Mouse (Mus musculus) lung, adult 18-20 months (tissue): ENCODE measurements at regions not wholly inside any gene's neighbourhood (a gene's known extent, or its start where the extent isn't known, plus 50 kb on each side); places are given as distances from the start of the nearest gene placed in this dataset.

ENCODE experiments used
- DNase-seq, 2 experiments: peaks; one replicate each; pipeline ENCODE4 v3.0.0; 2022; ENCODE audit warnings: mixed read lengths in 2 of 2

DNA sequence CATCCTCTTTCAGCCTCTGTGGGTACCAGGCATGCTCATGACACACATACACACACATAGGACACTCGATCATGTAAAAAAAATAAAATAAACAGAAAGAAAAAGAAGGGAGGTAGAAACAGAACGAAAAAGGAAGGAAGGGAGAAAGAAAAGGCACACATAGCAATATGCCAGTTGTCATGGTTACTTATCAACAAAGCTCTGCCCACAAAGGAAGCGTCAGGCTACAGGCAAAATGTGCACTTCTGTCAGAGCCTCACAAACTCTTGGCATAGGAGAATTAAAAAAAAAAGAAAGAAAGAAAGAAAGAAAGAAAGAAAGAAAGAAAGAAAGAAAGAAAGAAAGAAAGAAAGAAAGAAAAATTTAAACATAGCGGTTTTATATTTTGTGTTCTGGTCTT, 56.9 kb upstream of the Sox2 start:
- DNase-seq = no peak

DNA sequence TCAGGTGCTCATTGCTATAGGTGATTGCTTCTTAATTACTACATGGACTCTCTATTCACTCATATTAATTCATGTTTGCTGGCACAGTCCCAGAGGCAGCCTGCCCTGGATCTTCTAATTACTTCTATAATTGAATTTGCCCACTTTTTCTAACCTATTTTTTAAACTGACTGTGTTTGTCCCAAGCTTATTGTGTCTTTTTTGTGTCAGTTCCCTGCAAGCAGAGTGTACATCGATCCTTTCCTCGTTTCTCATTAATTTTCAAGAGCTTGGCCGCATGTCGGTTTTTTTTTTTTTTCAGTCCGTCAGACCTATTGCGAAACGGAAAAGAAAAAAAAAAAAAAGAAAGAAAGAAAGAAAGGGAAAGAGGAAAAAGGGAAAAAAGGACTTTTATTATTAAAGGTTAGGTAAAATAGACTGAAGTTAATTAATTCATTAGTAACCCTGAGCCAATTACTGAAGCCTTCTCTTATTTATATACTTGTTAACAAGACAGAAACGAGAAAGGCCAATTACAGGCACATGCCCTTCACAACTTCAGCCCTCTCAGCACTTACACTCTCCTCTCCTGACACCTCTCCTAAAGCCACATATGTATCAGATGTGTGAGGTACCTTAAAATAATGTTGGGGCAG, 72.2 kb upstream of the Sox2 start:
- DNase-seq = no peak

DNA sequence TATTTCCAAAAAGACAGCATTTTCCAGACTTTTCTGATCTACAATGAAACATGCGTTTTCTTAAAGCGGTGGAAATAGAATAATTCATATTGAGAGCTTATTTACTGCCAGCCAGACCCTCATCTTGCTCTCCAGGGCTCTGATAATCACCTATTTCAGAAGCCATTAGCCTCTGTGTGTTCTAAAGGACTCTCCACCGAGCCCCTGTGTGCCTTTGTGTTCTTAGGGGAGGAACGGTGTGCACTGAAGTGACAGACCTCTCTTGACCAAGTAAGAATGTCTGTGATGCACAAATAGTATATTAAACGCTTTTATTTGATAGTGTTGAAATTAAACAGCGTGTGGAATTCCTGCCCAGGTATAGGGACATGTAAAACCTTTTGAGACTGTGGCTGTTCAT, 73.1 kb upstream of the Sox2 start:
- DNase-seq = no peak

DNA sequence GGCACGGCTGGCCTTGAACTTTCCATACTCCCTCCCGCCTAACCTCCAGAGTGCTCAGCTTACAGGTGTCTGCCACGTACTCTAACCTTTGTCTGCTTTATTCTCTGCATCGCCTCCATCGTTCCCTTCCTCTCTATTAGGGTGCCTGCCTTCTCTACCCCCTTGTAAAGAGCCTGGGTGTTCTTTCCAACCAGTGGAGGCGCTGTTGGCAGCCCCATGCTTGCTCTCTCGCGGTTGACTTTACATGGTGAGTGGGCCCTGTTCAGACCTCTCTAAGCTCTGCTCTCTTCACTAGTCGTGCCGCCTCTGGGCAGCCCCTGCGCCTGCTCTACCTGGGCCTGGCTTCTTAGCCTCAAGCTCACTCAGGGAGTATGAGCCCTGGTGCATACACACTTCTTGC, 74.0 kb upstream of the Sox2 start:
- DNase-seq = no peak

DNA sequence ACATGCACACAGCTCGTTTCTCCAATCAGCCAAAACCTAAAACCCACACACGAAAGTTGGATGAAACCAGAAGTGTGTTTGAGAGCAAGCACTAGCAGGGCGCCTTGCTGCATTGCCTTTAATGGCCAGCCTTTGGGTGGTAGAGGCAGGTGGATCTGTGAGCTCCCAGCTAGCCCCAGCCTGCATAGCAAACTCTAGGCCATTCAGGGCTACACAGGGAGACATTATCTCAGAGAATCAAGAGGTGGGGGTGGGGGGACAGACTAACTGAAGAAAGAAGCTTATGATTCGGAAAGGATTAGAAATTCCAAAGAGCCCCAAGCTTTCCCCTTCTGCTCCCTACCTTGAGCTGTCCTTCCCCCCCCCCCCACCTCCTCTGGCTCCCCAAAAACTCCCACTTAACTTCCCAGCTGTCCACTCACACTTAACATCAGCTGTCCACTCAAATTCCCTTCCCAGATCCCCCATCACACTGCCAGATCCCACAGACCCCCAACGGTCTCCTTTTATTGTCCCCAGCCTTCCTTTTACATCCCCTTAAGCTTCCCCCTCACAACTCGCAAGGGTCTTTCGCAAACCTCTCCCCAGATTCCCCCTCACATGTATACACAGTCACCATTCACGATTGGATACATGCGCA, 75.4 kb upstream of the Sox2 start:
- no peak for DNase-seq

DNA sequence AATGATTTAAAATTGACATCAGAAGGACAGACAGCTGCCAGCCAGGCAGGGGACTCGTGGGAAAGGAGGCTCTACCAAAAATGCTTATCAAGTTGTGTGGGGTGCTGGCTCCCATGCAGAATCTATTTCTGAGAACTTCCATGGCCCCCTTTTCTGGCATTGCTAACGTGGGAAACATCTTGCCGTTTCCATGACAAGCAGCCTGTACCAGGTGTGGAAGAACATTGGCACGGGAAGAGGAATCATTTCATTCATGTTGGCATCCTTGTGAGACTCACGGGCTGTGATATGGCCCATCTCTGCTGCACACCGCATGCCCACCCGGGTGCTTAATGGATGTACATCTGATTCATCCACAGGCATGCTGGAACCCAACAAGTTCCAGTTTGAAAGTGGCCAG, 76.9 kb upstream of the Sox2 start:
- DNase-seq = no peak

DNA sequence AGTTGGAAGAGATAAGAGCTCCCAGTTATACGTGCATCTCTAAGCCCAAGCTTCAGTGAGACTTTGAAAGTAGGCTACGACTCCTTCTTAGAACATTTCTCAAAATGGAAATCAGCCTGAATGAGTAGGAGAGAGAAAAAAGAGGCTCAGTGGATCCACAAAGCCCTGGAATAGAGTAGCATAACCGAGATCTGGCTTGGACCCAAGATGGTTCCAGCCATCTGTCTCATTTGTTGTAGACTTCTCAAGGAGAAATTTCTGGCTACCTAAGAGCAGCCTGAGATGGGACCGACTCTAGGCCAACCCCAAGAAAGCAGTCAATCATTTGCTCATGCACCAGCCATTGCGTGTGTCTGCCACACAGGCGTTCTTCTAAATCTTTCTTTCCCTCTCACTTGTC, 78.1 kb upstream of the Sox2 start:
- no peak for DNase-seq

DNA sequence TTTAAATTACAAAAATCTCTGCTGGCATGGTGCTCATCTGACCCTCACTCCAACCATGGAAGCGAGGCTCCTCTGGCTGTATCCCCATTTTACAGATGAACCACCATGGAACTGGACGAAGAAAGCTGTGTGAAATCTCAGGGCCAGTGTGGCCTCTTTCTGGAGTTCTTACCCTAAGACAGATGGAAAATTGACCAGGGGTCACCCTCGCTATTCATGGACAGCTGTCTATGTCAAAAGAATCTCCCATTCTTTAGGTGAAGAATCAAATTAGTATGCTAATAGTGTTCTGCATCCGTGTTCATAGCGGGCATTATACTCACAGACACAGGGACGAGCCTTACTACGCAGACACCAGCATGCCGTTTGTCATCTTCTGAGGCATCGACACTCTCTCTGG, 78.6 kb upstream of the Sox2 start:
- no peak for DNase-seq

DNA sequence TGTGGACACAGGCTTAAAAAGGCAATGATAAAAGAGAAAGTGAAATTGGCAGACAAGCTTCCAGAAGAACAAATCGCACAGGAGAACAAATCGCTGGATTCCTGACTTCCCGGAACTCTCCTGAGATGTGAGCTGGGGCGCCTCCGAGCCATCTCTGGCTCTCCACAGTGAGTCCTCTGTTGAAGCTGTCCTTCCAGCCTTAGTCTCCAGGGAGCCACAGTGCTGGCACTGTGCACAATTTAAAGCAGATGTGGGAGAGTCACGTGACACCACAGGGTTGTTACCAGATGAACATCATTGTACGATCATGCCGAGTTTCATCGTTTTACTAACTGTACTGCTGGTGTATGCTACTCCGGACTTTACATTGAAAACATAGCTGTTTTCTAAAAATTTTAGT, 80.2 kb upstream of the Sox2 start:
- no peak for DNase-seq

DNA sequence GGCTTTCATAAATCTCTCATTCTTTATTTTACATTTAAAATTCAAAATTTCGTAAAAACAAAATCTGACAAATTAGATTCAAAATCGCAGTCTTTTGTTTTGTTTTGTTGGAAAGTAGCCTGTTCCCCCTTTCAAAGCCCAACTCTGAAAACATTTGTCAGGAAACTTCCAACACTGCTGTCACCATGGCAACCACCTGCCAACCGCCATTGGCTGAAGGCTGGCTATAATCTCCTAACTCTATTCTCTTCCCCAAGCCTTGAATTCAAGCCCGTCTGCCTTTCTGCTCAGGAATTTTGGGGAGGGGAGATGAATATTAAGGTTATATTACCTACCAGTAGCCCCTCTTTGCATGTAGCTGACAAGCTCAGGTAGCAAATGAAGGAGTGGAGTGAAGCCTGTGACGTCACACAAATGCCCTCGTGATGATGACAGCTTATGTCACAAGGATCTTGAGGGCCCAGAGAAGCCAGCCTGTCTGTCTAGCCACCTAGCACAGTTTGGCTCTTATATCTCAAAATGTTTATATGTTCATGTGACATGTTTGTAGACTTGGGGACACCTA, 82.0 kb upstream of the Sox2 start:
- no peak for DNase-seq

DNA sequence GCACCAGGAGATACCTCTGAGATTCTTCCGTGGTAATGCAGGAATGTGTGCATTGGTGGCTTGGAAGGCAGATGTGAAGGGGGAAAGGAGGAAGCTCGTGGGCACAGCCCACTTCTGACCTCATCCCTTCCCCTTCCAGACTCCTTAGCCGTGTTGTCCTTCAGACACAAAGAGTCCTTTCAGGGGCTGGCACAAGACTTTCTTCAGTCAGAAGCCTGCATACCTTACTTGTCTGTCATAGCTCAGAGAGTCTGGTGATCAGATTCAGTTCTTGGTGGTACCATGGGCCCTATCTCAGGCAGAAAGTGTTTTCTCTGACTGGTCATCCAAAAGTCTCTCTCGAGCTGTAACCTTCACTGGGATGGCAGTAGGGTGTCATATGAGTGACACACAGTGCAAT, 84.8 kb upstream of the Sox2 start:
- DNase-seq = no peak

DNA sequence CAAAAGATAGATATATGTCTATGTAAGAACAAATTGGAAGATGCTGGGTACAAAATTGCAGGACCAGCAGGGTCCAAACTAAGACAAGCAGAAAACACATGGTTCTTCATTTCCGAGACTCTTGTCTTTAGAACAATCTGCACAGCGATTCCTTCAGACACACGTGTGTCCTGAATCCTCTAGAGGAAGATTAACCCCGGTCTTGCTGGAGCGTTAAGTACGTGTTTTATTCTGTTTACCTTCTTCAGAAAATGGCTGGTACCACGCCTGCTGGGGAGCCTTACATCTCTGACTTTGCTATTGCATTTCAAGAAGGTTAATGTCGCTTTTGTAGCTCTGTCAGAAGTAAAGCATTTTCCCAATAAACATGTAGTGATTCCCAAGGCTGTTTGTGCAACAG, 87.3 kb upstream of the Sox2 start:
- DNase-seq = no peak

DNA sequence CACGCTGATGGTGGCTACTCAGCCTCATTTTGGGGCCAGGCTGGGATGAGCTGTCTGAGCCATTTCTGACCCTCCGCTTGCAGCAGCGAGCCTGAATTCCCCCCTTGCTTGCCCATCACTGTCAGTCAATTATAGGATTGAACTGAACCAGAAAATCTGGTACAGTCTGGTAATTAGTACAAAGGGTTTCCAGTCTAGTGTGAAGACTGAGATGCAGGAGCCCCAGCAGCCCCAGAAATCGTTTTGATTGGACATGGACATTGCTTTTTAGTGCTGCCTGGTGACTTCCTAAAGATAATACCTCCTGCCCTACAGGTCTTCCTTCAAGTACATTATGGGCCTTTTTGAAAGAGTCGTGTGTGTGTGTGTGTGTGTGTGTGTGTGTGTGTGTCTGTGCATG, 88.5 kb upstream of the Sox2 start:
- DNase-seq = no peak

DNA sequence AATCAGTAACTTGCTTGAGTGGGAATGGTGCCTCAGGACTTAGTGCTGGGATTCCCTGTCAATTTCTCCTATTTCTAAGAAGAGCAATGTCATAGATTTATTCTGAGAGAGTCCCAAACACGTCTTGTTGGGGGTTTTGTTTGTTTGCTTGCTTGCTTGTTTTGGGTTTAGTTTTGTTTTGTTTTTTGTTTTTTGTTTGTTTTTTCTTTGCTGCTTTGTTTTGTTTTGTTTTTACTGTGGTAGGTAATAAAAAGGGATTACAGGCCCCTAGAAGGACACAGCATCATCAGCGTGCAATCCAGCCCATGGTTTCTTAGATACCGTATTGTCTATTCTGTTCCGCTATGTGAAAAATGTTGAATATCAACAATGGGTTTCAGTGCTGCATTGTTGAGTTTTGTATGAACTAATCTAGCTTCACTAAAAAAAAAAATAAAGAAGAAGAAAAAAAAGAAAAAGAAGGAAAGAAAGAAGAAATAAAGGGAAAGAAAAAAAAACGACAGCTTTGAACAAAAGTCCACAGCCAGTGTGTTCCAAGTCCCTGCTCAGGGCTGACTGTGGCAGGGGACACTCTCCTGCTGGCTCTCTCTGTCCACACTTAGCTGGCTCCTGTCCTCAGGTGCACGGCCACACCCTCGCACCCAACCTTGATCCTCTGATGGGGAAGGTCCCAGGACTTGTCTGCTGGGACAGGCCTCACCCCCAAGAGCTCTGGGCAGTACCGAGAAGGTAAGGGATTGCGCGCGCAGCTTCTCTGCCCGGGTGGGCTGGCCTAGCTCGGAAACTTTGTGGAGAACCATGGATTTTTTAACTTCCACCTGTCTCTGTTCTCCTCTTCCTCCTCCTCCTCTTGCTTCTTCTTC, 90.1 kb upstream of the Sox2 start:
- DNase-seq = no peak

DNA sequence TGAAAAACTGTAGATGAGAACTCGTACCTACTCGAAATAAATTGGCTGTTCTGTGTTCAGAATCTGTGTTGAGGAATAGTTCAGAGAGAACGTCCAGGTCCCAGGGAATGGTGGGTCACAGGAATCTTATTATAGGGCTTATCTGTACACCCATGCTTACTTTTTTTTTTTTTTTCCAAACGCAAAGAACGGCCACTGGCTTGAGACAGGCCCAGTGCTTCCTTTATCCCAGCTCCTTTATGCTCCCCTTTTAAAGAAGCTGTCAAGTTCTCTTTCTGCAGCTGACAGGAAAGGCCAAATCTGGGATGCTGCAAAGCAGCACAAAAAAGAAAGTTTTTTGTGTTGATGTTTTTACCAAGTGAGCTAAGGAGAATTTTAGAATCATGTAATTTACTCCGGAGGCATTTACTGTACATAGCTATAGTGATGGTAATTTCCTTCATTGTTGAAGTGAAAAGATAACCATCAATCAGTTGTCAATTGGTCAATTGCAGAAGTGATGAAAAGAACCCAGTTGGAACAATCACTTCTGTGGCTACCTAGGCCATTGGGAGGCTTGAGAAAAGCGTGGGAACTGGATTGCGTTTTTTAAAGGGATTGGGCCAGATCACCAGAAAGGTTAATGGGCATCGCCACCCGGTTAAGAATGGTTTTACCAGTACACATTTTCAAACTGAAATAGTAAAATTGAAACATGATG, 91.2 kb upstream of the Sox2 start:
- DNase-seq = no peak

DNA sequence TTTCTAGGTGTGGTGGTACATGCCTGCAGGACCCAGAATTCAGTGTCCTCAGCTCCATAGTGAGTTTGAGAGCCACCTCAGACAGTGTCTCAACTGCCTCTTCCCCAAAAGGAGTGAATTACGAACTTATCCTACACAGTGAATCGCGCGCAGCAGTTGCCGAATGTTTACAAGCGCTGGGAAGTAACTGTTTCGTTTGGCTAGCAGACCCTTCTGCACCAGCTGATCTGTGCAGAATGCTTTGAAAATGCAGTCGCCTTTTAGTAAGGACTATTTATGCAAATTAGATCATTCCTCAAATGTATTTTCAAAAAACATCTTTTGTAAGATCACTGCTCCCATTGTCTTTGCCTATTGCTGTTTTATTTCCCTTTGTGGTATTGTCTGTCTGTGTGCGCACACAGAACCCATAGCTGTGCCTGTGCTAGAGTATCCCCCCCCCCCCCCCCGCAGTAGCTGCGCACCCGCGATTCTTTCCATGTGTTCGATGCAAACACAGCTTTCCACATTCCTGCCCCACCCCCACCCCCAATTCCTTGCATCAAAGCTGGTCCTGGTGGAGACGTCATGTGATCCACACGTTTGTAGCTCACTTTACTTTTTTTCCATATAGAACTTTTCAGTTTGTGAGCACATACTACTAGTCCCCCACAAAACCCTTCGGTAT, 97.5 kb upstream of the Sox2 start:
- DNase-seq = no peak

DNA sequence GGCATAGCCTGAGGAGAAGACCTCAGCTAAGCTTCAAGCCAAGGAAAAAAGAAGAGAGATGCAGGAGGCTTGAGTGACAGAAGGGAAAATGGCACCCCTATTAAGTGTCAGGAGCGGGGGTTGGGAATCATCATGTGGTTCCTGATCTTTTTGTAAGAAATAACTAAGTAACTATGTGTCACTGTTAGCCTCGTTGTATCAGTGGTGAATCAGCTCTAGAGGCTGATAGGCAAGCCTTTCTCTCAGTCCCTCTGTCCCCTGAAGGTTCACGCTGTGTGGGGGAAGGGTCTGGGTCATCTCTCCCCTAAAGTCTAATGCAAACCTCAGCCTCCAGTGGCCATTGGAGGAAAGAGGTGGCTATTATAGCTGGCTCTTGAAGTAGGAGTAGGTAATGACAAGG, 99.1 kb upstream of the Sox2 start:
- DNase-seq = no peak

DNA sequence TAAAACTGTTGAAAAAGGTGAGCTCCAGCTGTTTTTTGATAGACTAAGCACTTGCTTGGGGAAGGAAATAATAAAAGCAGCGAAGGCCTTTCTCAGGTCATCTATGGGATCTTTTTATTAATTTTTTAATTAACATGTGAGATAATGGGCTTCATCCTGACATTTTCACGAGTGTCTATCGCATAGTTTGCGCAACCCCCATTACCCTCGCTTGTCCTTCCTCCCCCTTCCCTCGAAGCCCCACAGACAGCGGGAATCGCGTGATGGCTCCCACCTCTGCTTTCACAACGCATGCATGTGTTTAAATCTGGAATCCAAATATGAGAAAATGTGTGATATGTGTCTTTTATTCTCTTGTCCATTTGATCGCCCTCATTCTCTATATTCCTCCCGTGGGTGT, 100.0 kb upstream of the Sox2 start:
- DNase-seq = no peak

DNA sequence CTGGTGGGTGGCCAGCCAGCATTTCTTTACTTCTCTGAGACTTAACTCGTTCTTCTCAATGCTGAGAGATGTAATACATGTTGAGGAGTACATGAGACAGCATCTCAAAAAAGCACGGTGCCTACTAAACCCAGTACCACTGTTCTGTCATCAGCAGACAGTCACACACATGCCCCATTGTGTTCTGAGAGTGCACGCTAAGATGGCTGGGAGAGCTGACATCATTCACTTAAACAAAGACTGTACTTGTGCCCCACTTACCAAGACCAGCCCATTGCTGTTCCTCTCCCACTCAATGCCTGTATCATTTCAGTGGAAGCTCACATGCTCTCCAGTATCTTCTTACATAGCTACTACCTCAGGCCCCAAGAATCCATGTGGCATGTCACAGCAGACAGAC, 117.8 kb upstream of the Sox2 start:
- DNase-seq = no peak

DNA sequence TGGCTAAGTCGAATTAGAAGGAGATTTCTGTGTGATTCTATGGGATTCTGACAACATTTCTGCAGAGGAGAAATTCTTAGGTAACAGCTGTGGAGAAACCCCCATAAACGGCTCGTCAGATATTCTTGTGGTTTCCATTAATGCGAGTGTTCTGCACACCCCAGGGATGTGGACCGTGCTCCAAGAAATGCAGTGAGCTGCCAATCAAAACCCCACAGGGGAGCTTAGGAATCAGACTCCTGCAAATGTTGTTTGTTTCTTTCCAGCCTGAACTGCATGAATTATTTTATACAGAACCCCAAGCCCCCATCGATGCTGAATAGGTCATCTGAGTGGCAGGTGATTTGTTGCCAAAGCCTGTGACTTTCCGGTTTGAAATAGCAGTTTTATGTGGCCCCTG, 118.4 kb upstream of the Sox2 start:
- DNase-seq = no peak

DNA sequence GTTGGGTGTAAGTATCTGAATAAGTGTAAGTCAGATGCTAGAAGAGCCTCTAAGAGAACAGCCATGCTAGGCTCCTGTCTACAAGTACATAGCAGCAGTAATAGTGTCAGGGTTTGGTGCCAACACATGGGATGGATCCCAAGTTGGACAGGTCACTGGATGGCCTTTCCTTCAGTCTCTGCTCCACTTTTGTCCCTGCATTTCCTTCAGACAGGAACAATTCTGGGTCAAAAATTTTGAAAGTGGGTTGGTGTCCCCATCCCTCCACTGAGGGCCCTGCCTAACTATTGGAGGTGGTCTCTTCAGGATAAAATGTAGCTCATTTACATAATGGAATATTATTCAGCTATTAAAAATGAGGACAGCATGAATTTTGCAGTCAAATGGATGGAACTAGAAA, 122.7 kb upstream of the Sox2 start:
- no peak for DNase-seq

DNA sequence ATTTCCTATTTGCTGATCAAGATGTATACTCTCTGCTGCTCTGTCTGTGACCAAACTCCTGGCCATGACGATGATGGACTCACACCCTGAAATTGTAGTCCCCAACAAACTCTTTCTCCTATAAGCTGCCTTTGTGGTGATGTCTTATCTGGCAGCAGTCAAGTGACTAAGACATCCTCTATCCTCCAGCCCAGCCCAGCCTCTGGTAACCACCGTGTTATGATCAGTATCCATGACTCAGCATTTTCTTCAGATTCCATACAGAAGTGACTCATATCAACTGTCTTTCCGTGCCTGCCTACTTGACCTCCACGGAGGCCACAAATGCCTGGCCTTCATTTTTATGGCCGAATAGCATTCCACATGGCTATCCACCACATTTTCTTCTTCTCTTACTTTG, 124.5 kb upstream of the Sox2 start:
- DNase-seq = no peak
